Mouse (Mus musculus) spleen, postnatal 0 days (tissue): Measurements from ENCODE around the gene Tspear. TPM values are rescaled to one million over a fixed set of nuclear protein-coding genes. Genes with fewer than 3 reads are reported as not detected.

Experiments
- polyA plus RNA-seq: library from polyadenylated mRNA; unstranded; fragments of >200 nt; fragmentation: Nextera tagmentation; extraction: Ambion mirVana; gene quantifications from 2 replicates; pipeline ENCODE4 v1.2.1, GENCODE M21; 2015

Gene Tspear
- polyA plus RNA-seq: 0.10 TPM in 1 of 2 replicates, not detected in the other

DNA sequence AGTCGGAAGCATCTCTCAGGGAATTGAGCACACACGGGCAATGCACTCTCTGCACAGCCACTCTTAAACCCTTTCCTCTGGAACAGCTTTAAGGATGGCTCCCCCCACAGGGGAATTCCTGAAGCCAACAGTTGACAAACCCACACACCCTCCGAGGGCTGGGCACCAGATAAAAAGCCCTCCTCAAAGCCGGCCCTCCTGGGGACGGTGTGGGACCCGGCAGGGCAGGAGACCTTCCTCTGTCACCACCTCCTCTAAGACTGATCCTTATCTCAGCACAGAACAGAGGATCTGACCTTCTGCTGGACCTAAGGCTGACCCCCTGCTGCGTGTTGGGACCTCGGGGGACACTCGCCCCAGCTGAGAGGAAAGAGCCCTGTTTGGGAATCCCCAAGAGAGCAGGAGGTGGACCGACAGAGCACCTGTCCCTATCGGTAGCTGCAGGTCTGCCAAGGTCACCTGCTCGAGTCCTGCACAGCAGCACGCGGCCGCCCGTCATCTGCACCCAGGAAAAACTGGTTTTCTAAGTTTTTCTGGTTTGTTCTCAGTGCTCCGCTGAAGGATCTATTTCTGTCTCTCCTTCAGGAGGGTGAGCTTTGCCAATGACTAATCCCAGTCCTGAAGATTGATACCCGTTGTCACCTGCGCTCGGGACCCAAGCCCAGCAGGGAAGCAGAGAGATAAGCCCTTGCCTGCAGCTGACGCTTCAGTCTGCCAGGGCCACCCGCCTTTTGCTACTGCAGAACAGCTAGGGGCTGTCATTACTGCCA, at the start of gene Tspear:
Gene Tspear (plus strand): TSS at position 675 of the 770 bp plus-strand sequence.

DNA sequence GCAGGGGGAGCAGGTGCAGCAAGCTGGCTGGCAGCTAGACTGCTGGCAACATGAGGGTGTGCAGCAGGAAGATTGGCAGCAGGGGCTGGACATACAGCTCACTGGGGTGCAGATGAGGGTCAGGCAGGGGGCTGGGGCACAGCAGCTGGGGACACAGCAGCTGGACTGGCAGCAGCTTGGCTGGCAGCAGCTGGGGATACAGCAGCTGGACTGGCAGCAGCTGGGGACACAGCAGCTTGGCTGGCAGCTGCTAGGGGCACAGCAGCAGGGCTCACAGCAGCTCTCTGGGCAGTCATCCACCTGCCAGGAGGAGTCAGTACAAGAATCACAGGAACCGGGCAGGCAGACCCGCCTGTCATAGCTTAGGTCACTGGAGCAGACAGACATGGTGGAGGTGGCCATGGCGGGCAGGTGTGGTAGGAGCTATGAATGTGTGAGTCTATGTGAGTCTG, 4.0 kb downstream of the Tspear start, which contains the start of gene Gm19402:
Gene Gm19402 (minus strand): TSS at position 402 of the 452 bp plus-strand sequence.

DNA sequence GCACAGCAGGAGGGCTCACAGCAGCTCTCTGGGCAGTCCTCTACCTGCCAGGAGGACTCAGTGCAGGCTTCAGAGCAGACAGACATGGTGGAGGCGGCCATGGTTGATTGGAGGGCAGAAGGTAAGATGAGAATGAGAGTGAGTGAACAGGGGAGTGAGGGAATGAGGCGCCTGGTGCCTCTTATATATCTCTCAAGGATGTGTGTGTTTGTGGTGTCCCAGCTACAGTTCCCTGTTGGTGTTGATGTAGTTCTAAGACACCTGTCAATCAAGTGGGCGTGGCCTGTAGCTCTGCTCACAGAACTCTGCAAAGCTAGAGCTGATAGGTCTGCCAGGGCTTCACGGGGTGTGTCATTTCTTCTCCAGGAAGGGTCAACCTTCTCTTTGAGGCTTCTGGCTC, 10.8 kb downstream of the Tspear start, which contains the start of gene Gm9508:
Gene Gm9508 (minus strand): TSS at position 101 of the 400 bp plus-strand sequence.

GRCm38 (mm10) chr10:77706326-77706725, 20.0 kb downstream of the Tspear start, which contains the start of gene Gm10272:
TSS of gene Gm10272 (plus strand) at chr10:77706626.

DNA sequence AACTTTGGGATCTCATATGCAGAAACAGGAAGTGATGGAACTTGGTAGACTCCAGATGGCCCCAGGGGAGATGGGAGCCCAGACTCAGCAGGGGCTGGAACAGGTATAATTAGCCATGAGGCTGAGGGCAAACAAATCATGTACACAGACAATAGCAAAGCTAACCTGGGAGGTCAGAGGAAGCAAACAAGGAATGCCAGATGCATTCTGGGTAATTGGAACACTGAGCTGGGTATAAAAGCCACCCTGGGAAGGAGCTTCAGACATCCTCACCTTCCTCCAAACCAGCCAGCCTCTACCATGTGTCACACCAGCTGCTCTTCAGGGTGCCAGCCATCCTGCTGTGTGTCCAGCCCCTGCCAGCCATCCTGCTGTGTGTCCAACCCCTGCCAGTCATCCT, 24.8 kb downstream of the Tspear start, which contains the start of gene Gm10024:
Gene Gm10024 (plus strand): TSS at position 301 of the 400 bp plus-strand sequence.

GRCm38 (mm10) chr10:77715507-77715906, 29.1 kb downstream of the Tspear start, which contains the start of gene Gm10142:
TSS of gene Gm10142 (plus strand) at chr10:77715807.

DNA sequence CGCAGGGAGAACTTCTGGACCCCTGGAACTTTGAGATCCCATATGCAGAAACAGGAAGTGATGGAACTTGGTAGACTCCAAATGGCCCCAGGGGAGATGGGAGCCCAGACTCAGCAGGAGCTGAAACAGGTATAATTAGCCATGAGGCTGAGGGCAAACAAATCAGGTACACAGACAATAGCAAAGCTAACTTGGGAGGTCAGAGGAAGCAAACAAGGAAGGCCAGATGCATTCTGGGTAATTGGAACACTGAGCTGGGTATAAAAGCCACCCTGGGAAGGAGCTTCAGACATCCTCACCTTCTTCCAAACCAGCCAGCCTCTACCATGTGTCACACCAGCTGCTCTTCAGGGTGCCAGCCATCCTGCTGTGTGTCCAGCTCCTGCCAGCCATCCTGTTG, 33.9 kb downstream of the Tspear start, which contains the start of gene Krtap12-1:
Gene Krtap12-1 (plus strand): TSS at position 301 of the 400 bp plus-strand sequence.

DNA sequence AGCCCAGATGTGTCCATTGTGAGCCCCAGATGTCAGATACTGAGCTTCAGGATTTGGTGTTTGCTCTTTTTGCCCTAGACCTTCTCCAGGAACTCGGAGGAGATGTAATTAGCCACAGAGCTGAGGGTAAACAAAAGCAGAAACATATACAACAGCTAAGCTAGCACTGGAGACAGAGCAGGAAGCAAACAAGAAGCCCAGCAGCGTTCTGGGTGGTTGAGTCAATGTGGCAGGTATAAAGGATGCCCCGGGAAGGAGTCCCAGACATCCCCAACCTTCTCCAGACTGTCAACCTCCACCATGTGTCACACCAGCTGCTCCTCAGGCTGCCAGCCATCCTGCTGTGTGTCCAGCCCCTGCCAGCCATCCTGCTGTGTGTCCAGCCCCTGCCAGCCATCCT, 39.8 kb downstream of the Tspear start, which contains the start of gene Gm10100:
Gene Gm10100 (plus strand): TSS at position 301 of the 400 bp plus-strand sequence.

GRCm38 (mm10) chr10:77741924-77742688, 55.7 kb downstream of the Tspear start, which contains the start of gene Gm18596:
TSS of gene Gm18596 (minus strand) at chr10:77742638.

GRCm38 (mm10) chr10:77751254-77751653, 64.9 kb downstream of the Tspear start, which contains the start of gene Gm9736:
TSS of gene Gm9736 (minus strand) at chr10:77751354.

GRCm38 (mm10) chr10:77759582-77759981, 73.2 kb downstream of the Tspear start, which contains the start of gene Gm3233:
TSS of gene Gm3233 (minus strand) at chr10:77759682.

GRCm38 (mm10) chr10:77771225-77771624, 84.9 kb downstream of the Tspear start, which contains the start of gene Gm3238:
TSS of gene Gm3238 (minus strand) at chr10:77771325.

GRCm38 (mm10) chr10:77776844-77777243, 90.5 kb downstream of the Tspear start, which contains the start of gene Gm7138:
TSS of gene Gm7138 (minus strand) at chr10:77776944.

DNA sequence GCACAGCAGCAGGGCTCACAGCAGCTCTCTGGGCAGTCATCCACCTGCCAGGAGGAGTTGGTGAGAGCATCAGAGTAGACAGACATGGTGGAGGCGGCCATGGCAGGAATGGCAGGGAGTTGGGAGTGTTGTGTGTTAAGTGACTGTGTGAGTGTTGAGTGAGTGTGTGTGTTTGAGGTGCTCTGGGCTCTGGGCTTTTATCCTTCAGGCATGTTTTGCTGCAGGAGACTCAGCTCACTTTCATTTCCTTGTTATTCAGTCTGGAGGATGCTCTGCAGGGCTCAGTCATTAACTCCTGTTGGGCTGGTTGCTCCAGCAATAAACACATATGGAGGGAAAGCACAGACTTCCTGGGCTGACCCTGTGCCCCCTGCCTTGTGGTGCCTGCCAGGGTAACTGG, 96.1 kb downstream of the Tspear start, which contains the start of gene Gm3250:
Gene Gm3250 (minus strand): TSS at position 101 of the 400 bp plus-strand sequence.

DNA sequence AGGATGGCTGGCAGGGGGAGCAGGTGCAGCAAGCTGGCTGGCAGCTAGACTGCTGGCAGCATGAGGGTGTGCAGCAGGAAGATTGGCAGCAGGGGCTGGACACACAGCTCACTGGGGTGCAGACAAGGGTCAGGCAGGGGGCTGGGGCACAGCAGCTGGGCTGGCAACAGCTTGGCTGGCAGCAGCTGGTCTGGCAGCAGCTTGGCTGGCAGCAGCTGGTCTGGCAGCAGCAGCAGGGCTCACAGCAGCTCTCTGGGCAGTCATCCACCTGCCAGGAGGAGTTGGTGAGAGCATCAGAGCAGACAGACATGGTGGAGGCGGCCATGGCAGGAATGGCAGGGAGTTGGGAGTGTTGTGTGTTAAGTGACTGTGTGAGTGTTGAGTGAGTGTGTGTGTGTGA, 101.5 kb downstream of the Tspear start, which contains the start of gene Gm7137:
Gene Gm7137 (minus strand): TSS at position 325 of the 400 bp plus-strand sequence.

GRCm38 (mm10) chr10:77794976-77795375, 108.6 kb downstream of the Tspear start, which contains the start of gene Gm9639:
TSS of gene Gm9639 (minus strand) at chr10:77795076.

DNA sequence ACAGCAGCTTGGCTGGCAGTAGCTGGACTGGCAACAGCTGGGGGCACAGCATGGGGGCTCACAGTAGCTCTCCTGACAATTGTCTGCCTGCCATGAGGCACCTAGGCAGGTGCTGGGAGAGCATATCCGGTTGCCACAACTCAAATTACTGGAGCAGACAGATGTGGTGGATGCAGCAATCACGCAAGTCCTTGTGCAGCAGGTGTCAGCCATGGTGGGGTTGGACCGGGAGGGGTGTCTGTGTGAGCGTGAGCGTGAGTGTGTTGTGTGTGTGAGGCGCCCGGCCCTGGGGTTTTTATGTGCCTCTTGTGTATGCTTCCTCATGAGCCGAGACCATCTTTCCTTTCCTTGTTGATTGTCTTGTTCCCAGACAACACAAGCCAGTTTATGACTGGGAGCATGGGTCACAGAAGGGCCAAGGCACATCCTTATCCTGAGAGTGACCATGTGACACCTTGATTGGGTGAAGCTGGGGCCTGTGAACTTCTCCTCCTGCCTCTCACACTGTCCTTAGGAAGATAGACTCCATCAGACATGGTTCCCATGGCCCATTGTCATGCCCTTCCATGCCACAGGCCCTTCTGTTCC, 112.6 kb downstream of the Tspear start, which contains the start of gene Gm19668:
Gene Gm19668 (minus strand): TSS at position 213 of the 588 bp plus-strand sequence.

DNA sequence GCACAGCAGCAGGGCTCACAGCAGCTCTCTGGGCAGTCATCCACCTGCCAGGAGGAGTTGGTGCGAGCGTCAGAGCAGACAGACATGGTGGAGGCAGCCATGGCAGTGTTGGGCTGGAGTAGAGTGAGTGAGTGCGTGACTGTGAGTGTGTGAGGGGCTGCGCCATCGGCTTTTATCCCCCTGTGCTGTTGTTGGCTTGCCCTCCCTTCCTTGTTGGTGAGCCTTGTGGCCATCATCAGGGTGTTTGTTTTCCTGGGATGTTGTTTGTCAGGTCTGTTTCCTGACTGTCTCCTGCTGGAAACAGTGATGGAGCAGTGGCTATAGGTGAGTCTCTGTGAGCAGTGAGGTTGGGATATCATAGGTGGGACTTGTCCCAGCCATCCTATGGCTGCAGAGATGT, 125.4 kb downstream of the Tspear start, which contains the start of gene Gm9507:
Gene Gm9507 (minus strand): TSS at position 101 of the 400 bp plus-strand sequence.

GRCm38 (mm10) chr10:77814382-77814781, 128.0 kb downstream of the Tspear start, which contains the start of gene Gm2696:
TSS of gene Gm2696 (plus strand) at chr10:77814682.

DNA sequence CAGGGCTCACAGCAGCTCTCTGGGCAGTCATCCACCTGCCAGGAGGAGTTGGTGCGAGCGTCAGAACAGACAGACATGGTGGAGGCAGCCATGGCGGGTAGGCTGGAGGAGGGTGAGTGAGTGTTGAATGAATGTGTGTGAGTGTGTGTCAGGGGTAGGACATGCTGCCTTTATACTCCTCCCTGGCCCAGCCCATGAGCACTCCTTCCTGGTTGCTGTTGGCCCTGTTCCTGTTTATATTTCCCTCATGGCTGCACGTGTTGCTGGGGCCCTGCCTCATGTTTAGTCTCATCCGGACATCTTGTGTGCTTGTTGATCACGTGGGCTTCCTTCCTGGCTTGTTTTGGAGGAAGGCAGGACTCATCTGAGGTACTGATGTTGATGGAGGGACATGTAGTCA, 140.6 kb downstream of the Tspear start, which contains the start of gene Krtap10-4:
Gene Krtap10-4 (minus strand): TSS at position 145 of the 400 bp plus-strand sequence.

GRCm38 (mm10) chr10:77835647-77836046, 149.3 kb downstream of the Tspear start, which contains the start of gene Krtap10-10:
TSS of gene Krtap10-10 (plus strand) at chr10:77835947.

